Mouse (Mus musculus) adrenal gland, adult 18-20 months (tissue): Measurements from ENCODE around the gene Tnfsfm13. TPM values are rescaled to one million over a fixed set of nuclear protein-coding genes. Genes with fewer than 3 reads are reported as not detected.
"Not testable (repeated sequence)": the region's sequence is repeated elsewhere in the genome, so short reads cannot be mapped to it uniquely, and the experiment has no call there.

Experiments
- DNase-seq, 2 experiments: peaks; one replicate each; pipeline ENCODE4 v3.0.0; 2021 to 2022; ENCODE audit warnings: low spot score in 2 of 2
- total RNA-seq, 2 experiments: library from RNA; stranded (reverse); gene quantifications; 1 replicate in 1 of 2; 2 replicates in 1 of 2; pipeline ENCODE4 v1.2.3; 2021

Gene Tnfsfm13
- total RNA-seq, 2 experiments from 2014 or later: 3.6 to 4.9 TPM

DNA sequence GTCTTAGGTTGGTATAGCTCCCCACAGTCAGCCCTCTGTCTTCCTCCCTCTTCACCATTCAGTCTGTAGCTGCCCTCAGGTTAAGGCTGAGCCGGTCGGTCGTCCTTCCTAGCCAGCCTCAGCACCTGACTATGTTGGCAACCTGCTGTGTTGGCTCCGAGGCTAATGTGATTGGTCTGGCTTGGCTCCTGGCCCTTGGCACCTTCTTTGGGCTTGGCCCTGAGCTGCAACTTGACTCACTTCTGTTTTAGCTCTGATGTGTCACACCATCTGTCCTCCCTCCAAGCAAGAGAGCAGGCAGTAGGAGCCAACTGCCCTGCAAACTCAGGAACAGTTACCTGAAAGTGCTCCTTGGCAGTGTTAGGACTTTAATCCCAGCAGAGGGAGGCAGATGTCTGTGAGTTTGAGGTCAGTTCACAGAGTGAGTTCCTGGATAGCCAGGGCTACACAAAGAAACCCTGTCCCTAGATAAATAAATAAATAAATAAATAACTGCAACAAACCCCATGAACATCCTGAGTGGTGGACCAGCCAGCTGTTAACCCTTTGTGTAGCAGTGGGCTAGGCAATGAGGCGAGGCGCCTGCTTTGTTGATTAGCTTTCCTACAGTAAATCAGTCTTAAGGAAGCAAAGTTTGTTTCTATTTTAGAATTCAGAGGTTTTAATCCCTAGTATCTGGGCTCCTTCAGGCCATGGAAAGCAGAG, 11.0 kb upstream of the Tnfsfm13 start:
- DNase-seq: peak; percentile 50 to 57

DNA sequence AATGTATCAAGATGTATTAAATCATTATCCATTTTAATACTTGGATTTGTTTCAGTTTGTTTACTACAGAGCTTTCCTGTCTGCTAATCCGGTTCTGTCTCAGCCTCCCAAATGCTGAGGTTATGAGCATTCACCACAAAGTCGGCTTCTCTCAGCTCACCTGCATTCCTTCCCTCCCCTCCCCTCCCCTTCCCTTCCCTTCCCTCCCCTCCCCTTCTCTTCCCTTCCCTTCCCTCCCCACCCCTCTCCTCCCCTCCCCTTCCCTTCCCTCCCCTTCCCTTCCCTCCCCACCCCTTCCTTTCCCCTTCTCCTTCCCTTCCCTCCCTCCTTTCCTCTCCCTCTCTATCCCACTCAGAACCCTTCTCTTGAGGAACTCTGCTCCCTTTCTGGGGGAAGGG, 8.7 kb upstream of the Tnfsfm13 start:
- DNase-seq: no peak

DNA sequence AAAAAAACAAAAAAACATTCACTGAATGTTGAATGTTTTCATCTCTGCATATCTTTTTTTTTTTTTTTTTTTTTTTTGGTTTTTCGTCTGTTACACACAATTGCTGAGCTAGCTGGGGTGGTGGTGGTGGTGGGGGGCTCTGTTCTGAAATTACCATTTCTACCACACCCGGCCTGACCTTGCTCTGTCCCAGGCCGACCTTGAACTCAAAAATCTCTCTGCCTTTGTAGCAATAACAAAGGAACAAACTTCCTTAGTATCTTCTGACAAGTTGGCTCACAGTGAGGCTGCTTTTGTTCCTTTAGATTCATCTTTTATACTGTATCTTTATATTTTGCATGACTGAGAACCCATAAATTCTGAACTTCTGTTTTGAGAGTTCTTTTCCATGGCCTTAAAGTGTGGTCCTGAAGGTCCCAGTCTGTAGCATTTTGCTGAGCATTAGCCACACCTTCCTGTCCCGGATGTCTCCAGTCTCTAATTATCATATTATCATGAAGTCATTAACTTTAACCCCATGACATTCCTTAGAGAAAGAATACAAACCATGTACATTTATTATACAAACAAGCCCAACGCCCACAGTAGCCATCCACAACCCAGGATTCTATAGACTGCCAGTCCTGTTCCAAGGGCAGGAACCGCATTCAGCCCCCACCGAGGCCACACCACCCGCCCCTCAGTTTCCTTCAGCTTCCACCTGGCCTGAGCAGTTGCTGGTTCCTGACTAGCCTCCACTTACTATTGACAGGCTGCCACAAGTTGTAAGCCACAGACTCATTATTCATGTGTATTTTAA, 8.1 kb upstream of the Tnfsfm13 start:
- DNase-seq: no peak

DNA sequence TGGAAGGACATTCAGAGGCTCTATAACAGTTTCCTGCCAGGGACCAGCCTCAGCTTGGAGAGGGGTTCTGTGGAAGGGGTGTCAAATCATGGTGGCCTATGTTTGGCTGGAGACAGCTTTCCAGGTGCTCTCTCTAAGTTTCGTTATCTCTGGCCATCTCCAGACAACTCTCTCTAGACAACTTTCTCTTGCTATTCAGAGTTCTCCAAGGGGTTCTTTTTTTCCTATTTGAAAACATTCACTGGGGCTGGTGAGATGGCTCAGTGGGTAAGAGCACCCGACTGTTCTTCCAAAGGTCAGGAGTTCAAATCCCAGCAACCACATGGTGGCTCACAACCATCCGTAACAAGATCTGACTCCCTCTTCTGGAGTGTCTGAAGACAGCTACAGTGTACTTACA, 7.5 kb upstream of the Tnfsfm13 start:
- not testable (repeated sequence) for DNase-seq

DNA sequence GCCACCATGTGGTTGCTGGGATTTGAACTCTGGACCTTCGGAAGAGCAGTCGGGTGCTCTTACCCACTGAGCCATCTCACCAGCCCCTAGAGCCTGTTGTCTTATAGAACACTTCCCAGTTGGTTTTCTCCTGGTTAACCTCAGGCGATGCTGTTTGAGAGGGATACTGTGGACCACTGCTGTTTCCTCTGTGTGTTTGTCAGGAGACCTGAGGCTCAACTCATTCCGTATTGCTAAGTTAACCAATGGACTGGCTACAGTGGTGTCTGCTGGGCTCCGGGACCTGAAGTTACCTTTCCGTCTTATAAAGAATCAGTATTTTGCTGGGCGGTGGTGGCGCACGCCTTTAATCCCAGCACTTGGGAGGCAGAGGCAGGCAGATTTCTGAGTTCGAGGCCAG, 7.0 kb upstream of the Tnfsfm13 start:
- not testable (repeated sequence) for DNase-seq

DNA sequence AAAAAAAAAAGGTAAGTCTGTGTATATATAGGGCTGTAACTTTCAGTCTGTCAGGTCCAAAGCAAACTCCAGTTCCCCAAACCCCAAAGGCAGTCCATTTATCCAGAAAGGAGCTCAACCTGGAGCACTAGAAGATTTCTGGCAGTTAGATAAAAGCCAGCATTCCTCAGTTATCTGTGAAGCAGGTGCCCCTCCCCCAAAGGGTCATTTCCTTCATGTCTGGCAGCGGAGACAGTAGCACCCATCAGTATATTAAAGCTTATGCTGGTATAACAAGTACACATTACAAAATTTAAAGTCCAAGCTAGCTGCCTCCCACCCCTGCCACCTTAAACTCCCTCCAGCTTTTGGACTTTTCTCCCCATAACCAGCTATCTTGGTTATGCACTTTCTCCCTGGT, 3.7 kb upstream of the Tnfsfm13 start:
- no peak for DNase-seq

DNA sequence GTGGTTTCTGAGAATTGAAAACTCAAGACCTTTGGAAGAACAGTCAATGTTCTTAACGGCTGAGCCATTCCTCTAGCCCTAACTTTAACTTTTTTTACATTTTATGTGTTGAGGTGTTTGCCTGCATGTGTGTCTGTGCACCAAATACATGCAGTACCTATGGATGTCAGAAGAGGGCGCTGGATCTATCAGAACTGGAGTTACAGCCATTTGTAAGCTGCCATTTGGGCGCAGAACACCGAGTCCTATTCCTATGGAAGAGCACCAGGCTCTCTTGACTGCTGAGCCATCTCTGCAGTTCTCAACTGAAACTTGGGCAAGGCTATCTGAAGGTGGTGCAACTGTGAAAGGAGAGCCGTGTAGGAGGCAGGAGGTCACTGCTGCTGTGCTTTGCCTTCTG, 2.7 kb upstream of the Tnfsfm13 start:
- no peak for DNase-seq

DNA sequence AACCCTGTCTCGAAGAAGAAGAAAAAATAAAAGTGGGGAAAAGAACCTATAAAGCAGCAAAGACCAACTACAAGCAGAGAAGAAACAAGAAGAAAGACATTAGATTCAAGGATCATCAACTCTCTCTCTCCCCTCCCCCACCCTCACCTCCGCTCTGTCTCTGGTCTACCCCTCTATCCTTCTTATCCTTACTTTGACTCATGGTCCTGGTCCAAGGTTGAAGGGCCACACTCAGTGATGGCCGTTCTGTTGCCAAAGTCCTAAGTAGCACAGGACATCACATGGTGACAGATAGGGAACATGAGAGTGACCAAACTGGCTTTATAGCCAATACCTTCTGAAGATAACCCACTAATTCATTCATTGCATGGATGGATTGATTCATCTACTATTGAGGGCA, 1.5 kb upstream of the Tnfsfm13 start:
- DNase-seq: no peak

DNA sequence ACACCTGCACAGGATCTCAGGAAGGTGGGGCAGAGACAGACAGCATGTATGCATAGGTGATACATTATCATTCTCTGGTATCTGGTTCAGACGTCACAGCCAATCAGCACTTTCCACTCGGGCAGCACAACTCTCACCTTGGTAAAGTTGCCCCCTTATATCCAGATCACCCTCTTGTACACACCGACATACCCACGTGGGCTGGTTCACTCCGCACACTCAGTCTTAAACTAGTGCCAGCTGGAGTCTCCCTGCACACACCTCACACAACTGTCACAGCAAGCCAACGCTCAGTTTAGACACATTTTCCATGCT, 895 bp downstream of the Tnfsfm13 start:
- DNase-seq: no peak

DNA sequence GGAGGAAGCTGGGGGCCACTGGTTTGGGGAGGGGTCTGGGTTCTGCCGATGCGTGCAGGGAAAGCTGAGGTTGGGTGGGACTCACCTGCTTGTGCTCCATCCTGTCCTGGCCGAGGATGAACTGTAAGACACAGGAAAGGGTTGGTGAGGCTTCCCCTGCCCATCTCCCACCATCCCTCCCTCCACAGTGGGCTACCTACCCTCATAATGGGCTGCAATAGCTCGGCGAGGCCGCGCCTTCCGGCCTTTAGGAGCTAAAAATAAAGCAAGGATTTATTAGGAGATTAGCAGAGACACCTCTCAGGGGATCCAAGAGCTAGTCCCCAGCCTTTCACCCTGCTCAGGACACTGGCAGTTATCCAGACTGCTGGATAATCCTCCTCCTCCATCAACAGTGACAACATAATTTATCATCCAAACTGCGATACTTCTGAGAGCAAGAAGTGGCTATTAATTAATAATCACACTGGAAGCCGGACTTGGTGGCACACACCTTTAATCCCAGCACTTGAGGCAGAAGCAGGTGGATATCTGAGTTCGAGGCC, 2.4 kb downstream of the Tnfsfm13 start:
- DNase-seq: no peak

DNA sequence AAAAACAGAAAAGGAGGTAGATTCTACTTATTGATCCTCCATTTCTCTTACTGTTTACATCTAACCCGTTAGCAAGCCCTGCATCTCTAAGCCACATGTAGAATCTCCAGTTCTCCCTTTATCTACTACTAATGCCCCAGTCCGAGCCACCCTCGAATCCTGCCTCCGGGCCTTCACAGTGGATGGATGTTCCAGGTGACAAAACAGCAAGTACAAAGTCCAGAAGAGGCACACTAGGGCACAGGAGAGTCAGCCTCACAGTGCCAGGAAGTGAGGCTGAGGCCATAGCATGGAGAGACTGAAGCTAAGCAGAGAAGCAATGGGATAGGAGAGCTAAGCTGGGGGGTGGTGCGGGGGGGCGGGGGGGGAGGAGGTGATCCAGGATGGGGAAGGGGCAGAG, 3.0 kb downstream of the Tnfsfm13 start:
- DNase-seq: no peak

DNA sequence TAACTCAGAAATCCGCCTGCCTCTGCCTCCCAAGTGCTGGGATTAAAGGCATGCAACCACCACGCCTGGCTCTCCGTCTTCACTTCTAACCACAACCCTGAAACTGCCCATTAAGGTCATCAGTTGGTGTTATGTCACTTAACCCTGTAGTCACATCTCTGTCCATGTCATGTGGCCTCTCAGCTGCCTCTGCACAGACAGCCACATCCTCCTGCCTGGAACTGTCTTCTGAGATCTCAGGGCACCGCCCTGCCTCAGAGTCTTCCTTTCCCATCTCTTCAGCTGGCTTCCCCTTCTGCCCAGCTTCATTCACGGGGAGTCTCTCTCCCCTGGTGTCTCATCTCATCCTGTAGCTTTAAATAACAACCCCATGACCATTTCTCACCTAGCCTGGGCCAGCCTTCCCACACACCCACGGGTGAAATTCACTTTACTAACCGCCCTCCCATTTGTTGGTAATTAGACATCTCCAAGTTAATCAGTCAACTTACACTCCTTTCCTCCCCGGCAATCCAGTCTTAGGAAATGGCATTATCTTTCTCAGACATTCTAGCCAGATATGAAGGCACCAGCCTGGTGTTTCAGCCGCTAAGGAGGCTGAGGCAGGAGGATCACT, 3.6 kb downstream of the Tnfsfm13 start:
- DNase-seq: no peak

DNA sequence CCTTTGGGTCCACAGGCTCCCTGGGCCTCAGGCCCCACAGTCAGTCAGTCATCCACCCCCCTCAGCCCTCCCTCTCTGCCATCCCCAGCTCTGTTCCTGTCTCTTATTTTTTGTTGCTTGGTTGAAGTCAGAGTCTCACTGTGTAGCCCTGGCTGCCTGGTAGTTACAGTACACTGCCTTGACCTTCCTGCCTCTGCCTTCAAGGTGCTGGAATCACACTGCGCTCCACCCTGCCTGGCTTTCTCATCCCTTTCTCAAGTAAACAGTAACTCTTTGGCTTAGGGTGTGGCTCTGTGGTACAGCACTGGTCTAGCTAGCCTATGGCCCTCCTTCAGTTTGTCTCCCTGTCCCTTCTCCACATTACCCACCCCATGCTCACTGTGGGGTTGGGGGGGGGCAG, 6.0 kb downstream of the Tnfsfm13 start:
- no peak for DNase-seq

DNA sequence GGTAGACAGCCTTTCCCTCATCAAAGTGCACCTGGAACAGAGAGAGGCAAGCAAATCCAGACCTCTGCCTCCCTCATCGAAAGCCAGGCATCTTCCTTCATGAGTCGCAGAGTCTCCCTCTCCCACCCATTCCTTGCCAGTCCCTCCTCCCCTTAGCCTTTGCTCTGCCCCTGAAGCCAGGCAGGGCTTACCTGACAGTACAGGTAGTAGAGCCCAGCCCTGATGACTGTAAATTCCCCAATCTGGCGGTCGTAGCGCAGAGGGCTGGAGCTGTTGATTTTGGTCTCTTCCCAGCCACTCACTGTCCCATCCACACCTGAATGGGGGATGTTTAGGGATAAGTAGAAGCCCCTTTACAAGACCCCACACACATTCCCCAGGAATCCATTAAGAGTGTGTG, 8.8 kb downstream of the Tnfsfm13 start:
- DNase-seq: no peak

DNA sequence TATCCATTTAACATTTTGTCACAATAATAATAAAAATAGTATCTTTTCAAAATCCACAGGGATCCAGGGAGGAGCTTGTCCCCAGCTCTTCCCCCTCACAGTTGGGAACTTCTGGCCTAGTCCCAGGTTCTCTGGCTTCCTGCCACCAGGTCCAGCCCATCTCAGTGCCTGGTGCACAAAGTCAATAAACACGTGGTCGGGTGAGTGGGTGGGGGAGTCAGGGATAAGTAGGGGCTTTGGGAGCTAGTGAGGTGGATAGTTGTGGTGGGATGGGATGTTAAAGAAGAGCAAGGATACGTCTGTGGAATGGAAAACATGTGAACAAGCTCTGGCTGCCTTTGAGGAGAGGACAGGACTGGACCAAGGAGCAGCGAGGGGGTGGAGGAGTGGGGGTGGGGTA, 9.5 kb downstream of the Tnfsfm13 start:
- peak in 1 of 2 experiments; percentile 61 for DNase-seq

DNA sequence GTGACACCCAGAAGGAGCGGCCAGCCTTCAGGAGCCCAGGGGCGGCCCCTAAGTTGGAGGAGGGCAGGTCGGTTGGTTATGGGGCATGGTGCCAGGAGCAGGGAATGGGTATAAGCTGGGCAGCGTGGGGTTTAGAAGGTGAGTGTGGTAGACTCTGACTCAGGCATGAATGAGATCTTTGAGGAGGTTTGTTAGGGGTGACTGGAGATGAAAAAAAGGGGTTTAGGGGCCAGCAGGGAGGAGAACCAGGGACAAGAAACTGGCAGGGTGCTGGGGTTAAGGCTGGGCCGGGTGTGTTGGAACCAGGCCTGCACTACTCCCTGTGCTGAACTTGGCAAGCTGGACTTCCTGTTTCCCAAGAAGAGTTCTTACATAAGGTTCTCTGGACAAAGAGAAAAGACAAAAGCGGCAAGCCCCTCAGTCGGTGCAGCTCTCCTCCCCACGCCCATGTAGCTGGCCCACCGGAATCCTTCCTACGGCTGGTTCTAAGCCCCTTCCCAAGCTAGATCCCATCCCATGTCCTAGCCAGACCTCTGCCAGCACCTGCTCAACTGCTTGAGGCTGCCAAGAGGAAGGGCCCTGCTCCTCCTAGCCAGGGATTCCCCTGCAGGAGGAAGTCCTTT, 10.3 kb downstream of the Tnfsfm13 start, which contains the start of gene Tnfsf13:
TSS of gene Tnfsf13 (minus strand) at position 259 of the 623 bp plus-strand sequence.
- DNase-seq: peak in 1 of 2 experiments; percentile 45

DNA sequence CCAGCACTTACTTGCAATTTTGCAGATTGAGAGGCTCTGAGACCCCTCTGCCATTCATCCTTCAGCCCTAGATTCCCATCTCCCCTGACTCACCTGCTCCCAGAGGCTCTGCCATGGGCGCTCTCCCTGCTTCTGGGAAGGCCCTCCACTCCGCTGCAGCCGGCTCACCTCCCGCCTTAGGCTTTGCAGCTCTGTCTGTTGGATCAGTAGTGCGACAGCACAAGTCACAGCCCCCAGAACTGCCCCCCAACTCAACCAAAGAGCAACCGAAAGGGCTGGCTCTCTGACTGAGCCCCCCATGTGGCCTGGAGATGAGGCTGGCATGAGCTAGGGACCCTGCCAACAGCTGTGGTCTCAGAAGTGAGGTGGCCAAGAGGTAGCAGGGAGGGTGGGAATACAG, 11.0 kb downstream of the Tnfsfm13 start:
- no peak for DNase-seq

DNA sequence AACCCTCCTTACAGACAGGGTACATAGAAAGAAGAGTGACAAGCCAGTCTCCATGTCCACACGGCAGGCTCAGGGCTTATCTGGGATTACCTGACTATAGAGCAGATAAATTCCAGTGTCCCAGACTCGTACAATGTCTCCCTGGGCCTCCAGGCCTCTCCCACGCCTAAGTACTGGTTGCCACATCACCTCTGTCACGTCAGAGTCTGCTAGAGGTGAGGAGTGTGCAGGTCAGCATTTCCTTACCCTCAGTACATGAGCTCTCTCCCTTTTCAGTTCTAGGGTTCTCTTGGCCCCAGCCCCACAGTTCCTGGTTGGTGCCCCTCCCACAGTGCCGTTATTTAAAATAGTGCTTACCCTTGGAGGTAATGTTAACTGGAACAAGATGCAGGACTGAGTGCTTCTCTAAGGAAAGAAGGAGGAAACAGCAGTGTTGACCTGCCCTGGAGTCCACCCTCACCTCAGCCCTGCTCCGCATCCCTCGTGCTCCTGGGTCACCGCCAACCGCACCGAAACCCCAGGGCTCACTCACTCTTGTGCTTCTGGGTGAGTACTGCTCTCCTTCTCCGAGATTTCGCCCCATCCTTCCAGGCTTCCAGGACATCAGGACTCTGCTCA, 11.7 kb downstream of the Tnfsfm13 start:
- no peak for DNase-seq

DNA sequence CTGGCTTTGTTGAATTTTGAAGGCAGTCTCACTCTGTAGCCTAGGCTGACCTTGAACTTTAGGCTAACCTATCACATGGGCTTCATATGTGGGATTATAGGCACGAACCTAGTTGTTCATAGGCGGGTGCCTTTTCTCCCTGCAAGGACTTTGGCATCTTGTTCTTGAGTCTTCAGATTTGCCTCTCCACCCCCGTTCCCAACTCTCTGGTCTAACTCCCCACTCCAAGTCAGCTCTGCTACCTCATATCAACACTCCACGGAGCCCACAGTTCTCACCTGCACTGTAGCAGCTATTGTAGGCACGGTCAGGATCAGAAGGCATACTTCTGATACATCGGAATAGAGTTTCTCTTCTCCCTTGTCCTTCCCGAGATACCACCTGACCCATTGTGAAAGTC, 12.3 kb downstream of the Tnfsfm13 start:
- DNase-seq: no peak

DNA sequence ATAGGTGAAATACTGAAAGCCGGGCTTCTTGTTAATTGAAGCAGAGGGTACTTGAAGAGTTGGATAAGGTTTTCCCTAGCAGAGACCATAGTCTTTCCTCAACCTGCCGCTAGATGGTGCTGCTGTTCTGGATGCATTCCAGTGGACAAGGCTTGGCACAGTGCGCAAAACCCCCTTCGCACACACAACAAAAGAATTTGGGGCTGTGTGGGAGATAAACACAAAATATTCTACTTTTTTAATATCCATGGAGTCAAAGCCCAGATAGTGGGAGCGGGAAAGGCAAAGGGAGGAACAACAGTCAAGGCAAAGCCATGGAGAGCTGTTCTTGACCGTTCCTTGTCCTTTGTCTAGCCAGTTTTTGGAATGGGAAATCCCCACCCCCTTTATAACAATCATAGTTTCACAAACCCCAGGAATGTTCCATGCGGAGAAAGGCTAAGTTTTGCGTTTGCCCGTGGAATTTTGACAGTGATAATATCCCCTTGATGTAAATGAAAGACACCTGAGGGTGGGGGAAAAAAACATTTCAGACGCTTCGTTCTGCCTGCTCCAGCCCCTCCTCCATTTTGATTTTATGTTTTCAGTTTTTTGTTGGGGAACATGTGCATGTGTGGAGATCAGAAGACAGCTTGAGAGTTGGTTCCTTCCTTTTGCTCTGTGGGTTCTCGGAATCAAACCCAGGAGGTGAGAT, 12.9 kb downstream of the Tnfsfm13 start:
- peak; percentile 87 to 92 for DNase-seq
